Mouse (Mus musculus): ENCODE measurements around the gene Klf16.
A peak's percentile ranks its signal among the peaks of the same experiment; 100 is the strongest.

- TF ChIP-seq CTCF (IDR thresholded peaks at IDR 0.05; ENCODE audit: insufficient read depth, low read depth, low read length) = peak; percentile 86
- no peak for TF ChIP-seq POLR2A (IDR thresholded peaks at IDR 0.05; ENCODE audit: insufficient read depth, low read depth, low read length)
Observed at GRCm38 (mm10) chr10:80578131-80578750, 1.1 kb upstream of the Klf16 start.
